Mouse (Mus musculus): ENCODE results near the gene Eaf1. TPM values are rescaled to one million over a fixed set of nuclear protein-coding genes. Genes with fewer than 3 reads are reported as not detected.

The Eaf1 gene
- polyA plus RNA-seq, 1 experiment from 2014 or later, result 8.1 TPM

DNA sequence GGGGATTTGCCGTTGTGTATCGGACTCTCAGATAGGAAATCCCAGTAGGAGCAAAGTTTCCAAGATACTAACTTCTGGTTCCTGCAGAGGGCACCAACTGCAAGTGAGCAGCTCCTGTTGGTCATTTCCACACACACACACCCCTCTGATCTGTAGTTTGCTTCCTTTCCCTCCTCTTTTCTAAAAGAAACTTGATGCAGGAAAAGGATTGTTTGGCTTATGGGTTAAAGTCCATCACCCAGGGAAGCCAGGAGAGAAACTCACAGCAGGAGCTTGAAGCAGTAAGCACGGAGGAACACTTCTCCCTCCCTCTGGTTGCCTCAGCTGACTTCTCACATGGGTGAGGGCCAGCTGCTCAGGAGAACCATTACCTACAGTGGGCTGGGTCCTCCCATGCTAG, 25.0 kb downstream of the Eaf1 start:
- no peak overlapping the region for H3K4me3 ChIP-seq
- H3K4me2 ChIP-seq, result no peak overlapping the region
- WGBS, result 55% methylated on average over 3 of the region's 3 CpGs
- no peak overlapping the region for H3K27ac ChIP-seq (replicated peaks)
- no peaks in the 10 kb centered on the region for H3K9me3 ChIP-seq
- H3K9ac ChIP-seq, result no peak overlapping the region
- H3K27me3 ChIP-seq, result no peaks in the 10 kb centered on the region
- no peaks in the 10 kb centered on the region for H3K36me3 ChIP-seq
- H3K4me1 ChIP-seq (replicated peaks), result no peaks in the 10 kb centered on the region
- no peak for ATAC-seq (ENCODE audit: low FRiP score, low read depth)

DNA sequence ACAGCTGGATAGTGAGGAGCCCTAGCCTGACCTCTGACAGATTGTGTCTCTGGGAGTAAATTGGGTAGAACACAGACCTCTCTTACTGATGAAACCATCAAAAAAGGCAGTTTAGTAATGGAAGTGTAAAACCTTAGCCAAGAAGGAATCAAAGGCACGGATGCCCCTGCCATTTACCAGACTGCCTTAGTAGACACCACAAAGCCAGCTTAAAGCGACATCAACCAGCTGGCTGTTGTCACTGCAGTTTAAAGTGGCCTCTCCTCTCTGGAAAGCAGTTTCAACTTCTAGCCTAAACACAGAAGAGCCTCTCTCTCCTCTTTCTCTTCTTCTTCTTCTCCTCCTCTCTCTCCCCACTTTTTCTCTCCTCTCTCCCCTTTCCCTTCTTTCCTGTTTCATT, 27.1 kb downstream of the Eaf1 start:
- no peak overlapping the region for H3K4me2 ChIP-seq
- H3K9me3 ChIP-seq, result no peaks in the 10 kb centered on the region
- no peak overlapping the region for H3K9ac ChIP-seq
- no peak overlapping the region for H3K27ac ChIP-seq (replicated peaks)
- no peaks in the 10 kb centered on the region for H3K36me3 ChIP-seq
- H3K4me3 ChIP-seq, result no peak overlapping the region
- H3K4me1 ChIP-seq (replicated peaks), result no peaks in the 10 kb centered on the region
- no peaks in the 10 kb centered on the region for H3K27me3 ChIP-seq
- ATAC-seq (ENCODE audit: low FRiP score, low read depth), result no peak
- 84% methylated on average over 2 of the region's 2 CpGs for WGBS

DNA sequence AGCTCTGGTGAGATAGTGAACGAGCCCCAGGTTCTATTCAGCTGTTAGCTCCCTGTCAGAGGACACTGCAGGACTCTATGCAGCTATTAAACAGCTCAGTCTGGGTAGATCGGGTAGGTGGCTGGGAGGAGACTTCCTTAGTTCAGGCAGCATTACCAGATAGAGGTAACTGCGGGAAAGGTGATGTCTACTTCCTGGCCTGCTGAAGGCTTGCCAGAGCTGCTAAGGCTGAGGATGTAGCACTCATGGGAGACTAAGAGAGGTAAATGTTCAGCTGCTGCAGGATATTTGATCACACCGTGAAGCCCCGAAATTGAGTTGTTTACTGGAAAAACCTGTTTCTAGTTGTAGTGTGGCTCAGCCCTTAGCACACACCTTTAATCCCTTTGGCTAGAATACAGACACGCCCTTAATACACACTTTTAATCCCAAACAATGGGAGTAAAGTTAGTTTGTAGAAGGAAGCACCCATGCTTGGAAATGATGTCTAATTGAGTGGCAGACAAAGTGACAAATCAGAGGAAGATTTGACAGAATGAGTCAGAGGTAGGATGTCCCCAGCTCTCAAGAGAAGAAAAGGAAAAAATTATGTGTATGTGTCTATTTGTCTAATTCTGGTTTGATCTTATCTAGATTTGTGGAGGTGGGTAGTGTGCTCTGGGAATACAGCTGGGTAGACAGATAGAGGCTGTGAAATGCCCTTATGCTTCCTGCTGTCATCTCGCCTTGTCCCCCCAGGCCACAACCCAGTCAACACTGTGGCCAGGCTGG, 31.0 kb downstream of the Eaf1 start:
- Histone ChIP-seq H3K4me1 (replicated peaks) (no peaks in the 10 kb centered on the region), H3K4me2 (no peak overlapping the region), H3K9ac (no peak overlapping the region), H3K36me3 (no peaks in the 10 kb centered on the region), H3K27me3 (no peaks in the 10 kb centered on the region), H3K4me3 (no peak overlapping the region), H3K9me3 (no peaks in the 10 kb centered on the region), H3K27ac (replicated peaks) (no peak overlapping the region)
- no peak for ATAC-seq (ENCODE audit: low FRiP score, low read depth)
- WGBS, result 84% methylated on average over 7 of the region's 7 CpGs

DNA sequence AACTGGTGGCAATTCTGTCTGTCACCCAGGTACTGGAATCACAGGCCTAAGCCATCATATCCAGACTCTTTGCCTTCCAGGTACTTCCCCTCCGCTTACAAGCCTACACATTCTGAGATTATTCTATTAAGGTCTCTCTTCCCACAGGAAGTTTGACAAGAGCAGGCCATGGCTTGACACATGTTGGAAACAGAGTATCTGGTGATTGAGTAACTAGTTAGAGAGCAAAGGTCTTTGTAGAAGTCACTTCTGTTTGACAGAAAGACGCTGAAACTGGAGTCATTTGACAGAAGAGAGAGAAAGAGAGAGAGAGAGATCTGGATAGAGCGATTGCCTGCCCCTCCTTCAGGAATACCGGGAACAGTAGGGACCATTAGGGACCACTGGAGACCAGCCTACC, 36.6 kb downstream of the Eaf1 start:
- H3K36me3 ChIP-seq, result no peaks in the 10 kb centered on the region
- H3K4me2 ChIP-seq, result no peak overlapping the region
- 93% methylated on average over 4 of the region's 4 CpGs for WGBS
- no peaks in the 10 kb centered on the region for H3K27me3 ChIP-seq
- H3K9ac ChIP-seq, result no peak overlapping the region
- H3K4me3 ChIP-seq, result no peak overlapping the region
- ATAC-seq (ENCODE audit: low FRiP score, low read depth), result no peak
- no peak overlapping the region for H3K27ac ChIP-seq (replicated peaks)
- no peaks in the 10 kb centered on the region for H3K4me1 ChIP-seq (replicated peaks)
- no peaks in the 10 kb centered on the region for H3K9me3 ChIP-seq

DNA sequence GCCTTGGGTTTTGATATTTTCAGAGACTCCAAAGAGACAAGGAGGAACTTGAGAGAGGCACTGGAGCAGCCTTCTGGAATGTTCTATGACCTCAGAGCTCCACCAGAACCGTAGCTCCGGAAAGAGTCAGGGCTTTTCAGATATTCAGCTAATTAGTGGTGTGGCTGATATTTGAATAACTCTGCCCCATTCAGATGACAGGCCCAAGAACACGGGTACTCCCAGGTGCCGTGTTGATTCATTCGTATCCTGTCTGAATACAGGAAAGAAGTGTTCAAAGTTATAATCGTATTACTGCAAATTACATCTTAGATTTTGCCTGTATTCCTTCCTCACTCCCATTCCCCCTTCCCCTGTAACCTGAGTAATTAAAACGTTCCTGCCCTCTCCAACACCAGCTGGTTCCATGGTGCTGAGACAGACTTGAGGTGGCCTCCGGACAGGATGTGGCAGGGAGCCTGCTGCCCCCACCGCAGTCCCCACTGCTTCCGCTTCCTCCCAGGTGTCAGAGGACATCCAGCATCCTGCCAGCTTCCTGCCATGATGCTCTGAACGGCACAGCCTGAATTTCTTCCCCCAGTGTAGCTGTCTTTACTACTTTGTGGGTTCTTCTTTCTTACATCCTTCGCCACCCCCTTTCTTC, 37.4 kb downstream of the Eaf1 start:
- ATAC-seq (ENCODE audit: low FRiP score, low read depth), result no peak
- Histone ChIP-seq H3K4me3 (no peak overlapping the region), H3K4me1 (replicated peaks) (no peaks in the 10 kb centered on the region), H3K9ac (no peak overlapping the region), H3K4me2 (no peak overlapping the region), H3K36me3 (no peaks in the 10 kb centered on the region), H3K9me3 (no peaks in the 10 kb centered on the region), H3K27ac (replicated peaks) (no peak overlapping the region), H3K27me3 (no peaks in the 10 kb centered on the region)
- WGBS, result 78% methylated on average over 12 of the region's 12 CpGs

DNA sequence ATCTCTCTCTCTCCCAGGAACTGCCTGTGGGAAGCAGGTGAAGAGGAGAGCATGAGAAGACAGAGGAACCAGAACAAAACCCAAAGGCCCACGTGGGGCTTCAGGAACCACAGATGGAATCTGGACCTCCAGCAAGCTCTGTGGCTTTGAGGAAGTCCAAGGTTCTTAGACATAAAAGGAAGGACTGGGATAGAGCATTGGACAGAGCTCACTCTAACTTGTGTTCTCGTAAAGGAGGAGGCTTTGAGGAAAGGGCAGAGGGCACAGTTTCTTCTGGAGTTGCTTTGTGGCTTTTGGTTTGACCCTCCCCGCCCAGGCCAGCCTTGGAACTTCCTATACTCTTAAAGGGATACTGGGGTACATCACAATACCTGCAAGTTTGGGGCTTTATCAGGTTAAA, 38.5 kb downstream of the Eaf1 start:
- no peaks in the 10 kb centered on the region for H3K27me3 ChIP-seq
- H3K36me3 ChIP-seq, result no peaks in the 10 kb centered on the region
- no peaks in the 10 kb centered on the region for H3K9me3 ChIP-seq
- H3K4me3 ChIP-seq, result no peak overlapping the region
- H3K4me1 ChIP-seq (replicated peaks), result no peaks in the 10 kb centered on the region
- WGBS, result 62% methylated on average over 3 of the region's 3 CpGs
- no peak overlapping the region for H3K4me2 ChIP-seq
- H3K9ac ChIP-seq, result no peak overlapping the region
- ATAC-seq (ENCODE audit: low FRiP score, low read depth), result no peak
- no peak overlapping the region for H3K27ac ChIP-seq (replicated peaks)

DNA sequence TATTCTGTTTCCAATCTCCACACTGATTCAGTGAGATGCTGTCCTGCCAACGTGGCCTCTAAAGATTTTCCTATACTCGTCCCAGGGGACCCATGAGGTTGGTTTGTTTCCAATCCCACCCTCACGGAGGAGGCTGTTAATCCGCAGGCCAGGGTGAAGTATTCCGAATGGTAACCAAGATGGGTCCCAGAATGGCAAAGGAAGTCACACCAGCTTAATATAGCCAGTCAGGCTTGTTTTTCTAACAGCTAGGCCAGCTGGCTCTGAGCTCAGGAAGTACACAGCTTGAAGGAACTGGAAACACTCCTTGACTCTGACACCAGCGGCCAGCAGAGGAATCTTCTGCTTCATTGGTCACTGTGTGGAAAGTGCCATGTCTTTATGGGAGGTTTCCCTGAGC, 43.1 kb downstream of the Eaf1 start:
- 73% methylated on average over 6 of the region's 6 CpGs for WGBS
- no peaks in the 10 kb centered on the region for H3K9me3 ChIP-seq
- no peak for ATAC-seq (ENCODE audit: low FRiP score, low read depth)
- H3K36me3 ChIP-seq, result no peaks in the 10 kb centered on the region
- no peaks in the 10 kb centered on the region for H3K27me3 ChIP-seq
- H3K4me1 ChIP-seq (replicated peaks), result no peaks in the 10 kb centered on the region
- H3K4me3 ChIP-seq, result no peak overlapping the region
- H3K27ac ChIP-seq (replicated peaks), result no peak overlapping the region
- H3K4me2 ChIP-seq, result no peak overlapping the region
- H3K9ac ChIP-seq, result no peak overlapping the region

DNA sequence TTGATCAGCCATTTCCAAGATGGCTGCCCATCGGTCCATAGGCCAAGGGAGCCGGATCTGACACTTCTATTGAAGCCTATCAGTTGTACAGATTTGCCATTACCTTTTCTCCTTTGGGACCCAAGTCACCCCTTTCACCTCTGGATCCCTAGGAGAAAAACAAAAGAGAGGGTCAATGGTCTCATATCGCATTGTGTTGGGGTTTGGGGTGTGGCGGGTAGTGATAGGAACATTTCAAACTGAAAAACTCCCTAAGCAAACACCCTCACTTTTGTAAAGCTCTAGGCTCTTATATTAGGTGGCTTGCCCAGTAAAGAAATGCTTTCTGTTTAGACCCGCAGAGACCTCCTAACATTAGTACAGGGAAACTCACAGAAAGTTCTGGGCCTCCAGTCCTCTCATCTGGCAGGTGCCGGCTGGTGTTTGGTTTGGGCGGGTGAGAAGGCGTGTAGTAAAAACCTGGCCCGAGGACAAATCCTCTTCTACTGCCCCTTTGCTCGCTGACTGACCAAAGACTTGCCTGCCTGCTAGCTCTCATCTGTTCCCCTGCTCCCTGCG, 49.8 kb downstream of the Eaf1 start:
- Histone ChIP-seq H3K9ac (no peak overlapping the region), H3K27me3 (no peaks in the 10 kb centered on the region), H3K9me3 (no peaks in the 10 kb centered on the region), H3K4me1 (replicated peaks) (no peaks in the 10 kb centered on the region), H3K27ac (replicated peaks) (no peak overlapping the region), H3K4me3 (no peak overlapping the region), H3K4me2 (no peak overlapping the region), H3K36me3 (no peaks in the 10 kb centered on the region)
- 80% methylated on average over 11 of the region's 11 CpGs for WGBS
- no peak for ATAC-seq (ENCODE audit: low FRiP score, low read depth)

DNA sequence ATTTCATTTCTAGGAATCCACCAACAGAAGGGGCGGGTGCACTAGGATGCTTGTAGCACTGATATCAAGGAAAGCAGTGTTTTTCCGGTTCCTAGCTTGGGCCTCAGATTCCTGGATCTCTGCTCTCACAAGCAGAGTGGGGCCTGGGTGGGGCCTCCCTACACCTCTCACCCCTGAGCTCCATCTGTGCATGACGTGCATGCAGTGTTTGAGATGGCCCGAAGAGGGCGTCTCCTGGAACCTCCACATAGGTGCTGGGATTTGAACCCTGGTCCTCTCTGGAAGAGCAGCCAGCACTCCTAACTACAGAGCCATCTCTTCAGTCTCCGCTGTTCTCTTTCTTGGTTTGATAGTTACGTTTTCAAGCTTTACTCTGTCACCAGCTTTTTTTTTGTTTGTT, 60.8 kb downstream of the Eaf1 start:
- H3K4me1 ChIP-seq (replicated peaks), result no peaks in the 10 kb centered on the region
- H3K9me3 ChIP-seq, result no peaks in the 10 kb centered on the region
- H3K9ac ChIP-seq, result no peak overlapping the region
- no peaks in the 10 kb centered on the region for H3K36me3 ChIP-seq
- no peak overlapping the region for H3K4me3 ChIP-seq
- ATAC-seq (ENCODE audit: low FRiP score, low read depth), result no peak
- WGBS, result 94% methylated on average over 7 of the region's 7 CpGs
- no peak overlapping the region for H3K27ac ChIP-seq (replicated peaks)
- H3K4me2 ChIP-seq, result no peak overlapping the region
- H3K27me3 ChIP-seq, result no peaks in the 10 kb centered on the region

DNA sequence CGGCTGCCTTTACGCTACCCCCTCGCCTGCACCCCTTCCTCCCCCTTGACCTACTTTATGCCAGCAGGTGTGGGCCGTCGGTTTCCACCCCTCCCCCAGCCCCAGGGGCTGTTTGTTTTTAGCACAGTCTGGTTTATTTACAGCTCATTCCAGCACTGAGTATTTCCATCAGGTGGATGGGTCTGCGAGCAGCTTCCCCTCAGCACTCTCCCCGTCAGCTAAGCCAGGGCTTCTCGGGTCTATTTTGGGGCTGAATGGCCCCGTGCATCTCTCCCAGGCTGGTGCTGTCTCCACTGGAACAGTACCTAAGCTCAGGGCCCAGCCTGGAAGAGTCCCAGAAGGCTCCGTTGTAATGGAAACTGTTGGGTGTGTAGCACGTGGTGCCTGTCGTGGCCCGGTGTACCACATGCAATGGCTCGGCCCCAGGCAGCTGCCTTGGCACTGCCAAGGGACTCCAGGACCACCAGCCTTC, 61.8 kb downstream of the Eaf1 start:
- no peaks in the 10 kb centered on the region for H3K27me3 ChIP-seq
- H3K9ac ChIP-seq, result no peak overlapping the region
- H3K4me1 ChIP-seq (replicated peaks), result no peaks in the 10 kb centered on the region
- no peaks in the 10 kb centered on the region for H3K36me3 ChIP-seq
- no peak overlapping the region for H3K4me2 ChIP-seq
- 73% methylated on average over 14 of the region's 14 CpGs for WGBS
- no peak for ATAC-seq (ENCODE audit: low FRiP score, low read depth)
- H3K4me3 ChIP-seq, result no peak overlapping the region
- no peaks in the 10 kb centered on the region for H3K9me3 ChIP-seq
- H3K27ac ChIP-seq (replicated peaks), result no peak overlapping the region

DNA sequence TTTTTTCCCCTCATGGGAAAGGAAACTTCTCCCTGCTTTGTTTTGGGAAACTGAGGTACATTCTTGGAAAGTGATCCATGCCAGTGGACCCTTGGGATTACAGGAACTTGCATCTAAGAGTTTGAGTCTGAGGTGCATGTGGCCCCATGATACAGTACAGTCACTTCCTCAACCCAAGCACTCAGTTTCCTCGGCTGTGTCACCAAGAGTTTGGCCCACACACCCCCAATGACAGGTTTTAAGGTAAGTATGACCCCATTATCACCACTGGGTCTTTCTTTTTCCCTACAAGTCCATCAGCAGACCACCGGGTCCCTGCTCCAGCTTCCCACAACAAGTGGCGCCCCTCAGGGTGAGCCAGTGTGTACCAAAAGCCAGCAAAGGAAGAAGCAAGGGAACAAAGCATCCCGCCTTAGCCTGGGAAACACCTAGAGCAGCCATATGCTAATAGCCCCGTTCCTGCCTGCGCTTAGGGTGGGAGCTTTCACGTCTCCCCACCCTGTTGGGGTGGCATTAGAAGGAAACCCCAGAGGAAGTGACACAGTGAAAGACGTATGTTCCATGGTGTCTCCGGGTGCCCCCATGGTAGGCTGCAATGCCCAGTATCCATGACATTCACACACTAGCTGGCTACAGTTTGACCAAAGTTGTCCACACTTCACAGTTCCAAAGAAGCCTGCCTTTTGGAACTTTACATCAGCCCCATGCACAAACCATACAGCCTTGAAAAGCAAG, 62.5 kb downstream of the Eaf1 start:
- Histone ChIP-seq H3K27ac (replicated peaks) (no peak overlapping the region), H3K4me3 (no peak overlapping the region), H3K36me3 (no peaks in the 10 kb centered on the region), H3K27me3 (no peaks in the 10 kb centered on the region), H3K4me2 (no peak overlapping the region), H3K9me3 (no peaks in the 10 kb centered on the region), H3K4me1 (replicated peaks) (no peaks in the 10 kb centered on the region), H3K9ac (no peak overlapping the region)
- ATAC-seq (ENCODE audit: low FRiP score, low read depth), result no peak
- 91% methylated on average over 9 of the region's 9 CpGs for WGBS

DNA sequence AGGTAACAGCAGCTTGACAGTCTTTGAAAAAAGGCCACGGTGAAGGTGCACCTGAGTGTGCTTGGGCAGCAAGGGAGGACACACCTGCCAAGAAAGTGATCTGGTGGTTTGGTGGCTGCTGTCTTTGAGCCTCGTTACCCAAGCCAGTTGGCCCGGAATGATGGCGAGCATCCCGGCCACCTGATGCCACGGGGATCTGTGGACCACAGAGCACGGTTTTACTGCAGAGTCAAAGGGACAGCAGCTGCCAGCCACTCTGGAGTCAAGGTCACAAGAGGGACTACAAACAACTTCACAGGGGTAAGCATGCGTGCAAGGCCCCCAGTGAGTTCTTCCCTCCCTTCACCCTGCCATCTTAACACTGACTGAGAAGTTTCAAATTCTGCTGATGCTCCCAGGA, 63.1 kb downstream of the Eaf1 start:
- H3K4me3 ChIP-seq, result no peak overlapping the region
- no peaks in the 10 kb centered on the region for H3K4me1 ChIP-seq (replicated peaks)
- no peak overlapping the region for H3K9ac ChIP-seq
- no peaks in the 10 kb centered on the region for H3K27me3 ChIP-seq
- WGBS, result 76% methylated on average over 8 of the region's 8 CpGs
- H3K36me3 ChIP-seq, result no peaks in the 10 kb centered on the region
- no peak overlapping the region for H3K27ac ChIP-seq (replicated peaks)
- no peak for ATAC-seq (ENCODE audit: low FRiP score, low read depth)
- H3K9me3 ChIP-seq, result no peaks in the 10 kb centered on the region
- H3K4me2 ChIP-seq, result no peak overlapping the region
